Mouse (Mus musculus): ENCODE results near the gene Lrrtm4.

- TF ChIP-seq EP300 (IDR thresholded peaks at IDR 0.05; ENCODE audit: low read depth) (no peak), CTCF (IDR thresholded peaks at IDR 0.05; ENCODE audit: low read depth) (no peak)
These were observed 742.0 kb downstream of the Lrrtm4 start for GRCm38 (mm10) chr6:80760641-80761204.
